Mouse (Mus musculus) kidney, postnatal 36 days (tissue): Measurements from ENCODE around the gene Parp8.

Experiments used
- DNase-seq, 2 experiments: peaks; one replicate each; pipeline ENCODE4 v3.0.0; 2021 to 2022; ENCODE audit warnings: mixed read lengths in 2 of 2

Gene Parp8

DNA sequence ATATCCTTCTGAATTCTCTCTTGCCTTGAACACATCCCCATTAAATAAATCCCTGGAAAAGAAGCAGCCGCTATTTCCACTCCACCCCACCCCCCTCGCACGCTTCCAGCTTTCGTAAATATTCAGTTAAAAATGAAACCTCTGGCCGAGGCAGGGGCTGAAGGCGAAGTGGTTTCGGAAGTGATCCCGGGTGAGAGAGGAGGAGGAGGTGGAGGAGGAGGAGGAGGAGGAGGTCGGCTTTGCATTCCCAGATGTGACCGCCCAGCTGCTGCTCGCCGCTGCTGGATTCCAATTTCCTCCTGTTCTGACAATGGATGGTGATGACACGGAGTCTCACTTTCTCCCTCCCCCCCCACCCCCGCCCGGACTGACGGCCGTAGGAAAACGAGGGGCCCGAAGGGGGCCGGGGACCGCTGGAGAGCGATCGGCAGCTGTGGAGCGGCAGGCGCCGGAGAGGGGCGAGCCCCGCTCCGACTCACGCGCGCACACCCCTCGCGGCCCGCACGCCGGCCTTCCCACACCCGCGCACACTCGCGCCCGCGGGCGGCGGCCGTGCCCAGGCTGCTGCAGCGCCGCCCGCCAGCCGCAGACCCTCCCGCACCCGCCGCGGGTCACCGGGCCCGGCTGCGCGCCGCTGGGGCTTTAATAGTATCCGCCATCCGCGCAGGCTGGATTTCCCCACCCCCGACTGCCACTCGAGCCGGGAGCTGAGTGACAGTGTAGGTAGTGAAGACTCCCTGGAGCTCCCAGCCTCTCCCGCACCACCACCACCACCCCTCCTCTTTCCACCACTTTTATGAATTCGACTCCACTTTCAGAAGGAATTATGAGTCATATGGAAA, at the start of gene Parp8:
Gene Parp8, minus strand, starts transcription at position 312 of the 842 bp plus-strand sequence.
- peak; percentile 29 to 66 for DNase-seq

DNA sequence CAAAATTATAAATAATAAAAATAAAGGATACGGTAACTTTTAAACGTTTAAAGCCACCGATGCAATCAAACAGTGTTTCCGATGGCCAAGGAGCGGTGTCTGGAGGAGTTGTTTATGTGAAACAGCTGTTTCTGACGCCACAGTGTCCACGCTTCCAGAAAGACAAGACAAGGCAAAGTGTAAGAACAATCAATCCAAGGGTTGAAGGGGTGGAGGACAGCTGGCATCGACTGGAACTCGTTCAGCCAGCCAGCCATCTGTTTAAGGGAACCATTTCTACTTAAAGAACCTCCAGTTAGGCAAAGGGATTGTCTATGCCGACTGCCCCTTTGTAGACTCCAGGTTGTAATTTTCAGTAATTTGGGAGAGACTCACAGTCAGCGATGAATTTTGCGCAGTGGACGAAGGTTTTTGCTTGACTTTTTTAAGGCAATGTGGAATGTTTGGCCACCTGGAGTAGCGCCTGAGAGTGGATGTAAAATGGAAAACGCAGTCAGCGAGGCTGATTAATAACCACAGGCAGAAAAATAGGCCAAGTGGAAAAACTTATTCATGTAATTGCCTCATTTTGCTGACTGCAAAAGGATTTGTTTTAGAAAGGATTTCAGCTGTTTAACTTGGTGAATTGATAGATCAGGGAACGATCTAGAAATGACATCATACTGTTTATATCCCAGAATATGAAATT, 37.4 kb upstream of the Parp8 start:
- DNase-seq = no peak

DNA sequence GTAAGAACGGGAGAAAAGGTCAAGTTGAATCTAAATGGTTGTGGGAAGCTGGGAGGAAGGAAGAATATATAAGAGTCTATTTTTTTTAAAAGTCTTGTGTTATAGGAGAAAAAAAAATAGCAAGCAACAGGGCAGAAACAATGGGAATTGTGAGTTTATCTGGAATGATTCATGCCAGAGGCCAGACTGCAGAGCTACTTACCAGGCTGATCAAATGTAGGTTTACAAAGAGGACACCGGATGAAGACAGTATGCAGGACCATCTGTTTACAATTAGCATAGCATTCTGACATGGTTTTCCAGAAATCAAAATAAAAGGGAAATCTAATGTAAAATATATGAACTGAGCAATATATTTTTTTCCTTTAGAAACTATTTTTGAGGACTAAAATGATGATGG, 31.1 kb upstream of the Parp8 start:
- no peak for DNase-seq

DNA sequence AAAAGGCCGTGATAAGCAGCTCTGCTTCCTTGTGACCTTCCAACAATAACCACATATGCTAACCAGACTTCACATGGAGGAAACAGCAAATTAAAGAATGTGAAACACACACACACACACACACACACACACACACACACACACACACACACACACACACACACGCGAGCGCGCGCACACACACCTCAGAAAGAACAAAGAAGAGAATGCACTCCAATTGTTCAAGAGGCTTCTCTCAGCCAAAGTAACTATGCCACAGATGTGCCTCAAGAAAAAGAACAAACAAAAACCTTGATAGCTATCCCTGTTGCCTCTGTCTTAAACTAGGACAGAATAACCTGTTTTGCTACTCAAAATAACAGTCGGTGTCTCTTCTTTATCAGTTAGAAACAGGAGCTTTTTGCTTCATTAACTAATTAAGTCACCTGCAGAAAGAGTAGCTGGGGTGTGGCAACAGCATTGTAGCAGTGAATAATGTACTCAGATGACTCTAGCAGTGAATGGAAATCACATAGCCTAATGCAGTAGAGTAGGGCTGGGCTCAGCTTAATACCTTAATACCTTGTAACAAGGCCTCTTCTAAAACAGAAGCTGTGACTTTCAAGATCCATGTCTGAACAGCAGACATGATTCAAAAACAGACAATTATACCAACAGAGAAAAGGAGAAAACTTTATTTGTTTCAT, 29.6 kb upstream of the Parp8 start:
- DNase-seq = no peak

DNA sequence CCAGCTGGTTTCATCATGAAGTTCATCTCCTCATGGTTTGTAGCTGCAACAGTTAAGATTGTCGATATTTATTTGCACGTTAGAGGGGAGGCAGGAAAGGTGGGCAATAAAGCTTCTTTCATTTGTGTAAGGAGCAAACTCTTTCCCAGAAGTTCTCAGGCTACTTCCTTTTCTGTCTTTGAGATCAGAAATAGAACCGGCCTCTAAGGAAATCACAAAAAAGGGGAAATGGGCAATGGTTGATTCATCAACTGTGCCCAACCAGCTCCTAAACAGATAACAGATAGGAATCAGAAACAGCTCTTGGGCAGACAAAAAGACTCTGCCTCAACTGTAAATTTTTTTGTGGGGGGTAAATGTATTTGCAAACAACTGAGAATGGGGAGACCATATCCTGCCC, 27.4 kb upstream of the Parp8 start:
- DNase-seq = no peak

DNA sequence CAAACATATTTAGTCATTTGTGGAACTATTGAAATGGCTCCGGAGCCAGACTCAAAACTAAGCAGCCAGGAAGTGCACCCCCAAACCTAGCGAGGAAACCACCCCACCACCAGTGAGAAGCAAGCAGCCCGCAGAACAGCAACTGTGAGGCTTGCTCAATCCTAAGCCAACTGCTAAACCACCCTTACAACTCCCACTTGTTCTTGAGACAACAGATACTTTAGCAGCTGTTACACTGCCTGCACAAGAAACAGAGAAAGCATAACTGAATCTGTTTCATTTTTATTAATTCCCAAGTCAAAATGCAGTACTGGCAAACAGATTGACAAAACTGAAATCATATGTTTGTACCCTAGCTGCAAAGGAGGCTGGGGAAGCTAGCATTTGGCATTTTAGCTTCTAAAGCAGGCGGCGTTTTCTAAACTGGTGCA, 23.2 kb upstream of the Parp8 start:
- no peak for DNase-seq

DNA sequence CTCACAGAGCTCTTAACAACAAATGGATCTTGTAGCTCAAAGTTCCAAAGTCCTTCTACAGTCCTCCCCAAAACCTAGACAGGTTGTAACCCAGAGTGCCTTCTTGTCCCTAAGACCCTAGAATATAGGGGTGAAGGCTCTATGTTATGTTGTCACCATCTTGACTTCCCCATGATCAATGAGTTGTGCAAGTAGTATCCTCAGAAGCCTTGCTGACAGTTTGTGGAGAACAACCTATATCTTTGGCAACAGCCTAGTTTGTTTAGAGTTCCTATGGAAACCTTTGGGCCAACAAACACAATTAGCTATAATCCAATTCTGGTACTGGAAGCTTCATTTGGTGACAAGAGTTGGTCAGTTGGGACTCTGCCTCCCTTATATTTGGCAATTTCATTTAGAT, 18.2 kb upstream of the Parp8 start:
- DNase-seq = no peak

DNA sequence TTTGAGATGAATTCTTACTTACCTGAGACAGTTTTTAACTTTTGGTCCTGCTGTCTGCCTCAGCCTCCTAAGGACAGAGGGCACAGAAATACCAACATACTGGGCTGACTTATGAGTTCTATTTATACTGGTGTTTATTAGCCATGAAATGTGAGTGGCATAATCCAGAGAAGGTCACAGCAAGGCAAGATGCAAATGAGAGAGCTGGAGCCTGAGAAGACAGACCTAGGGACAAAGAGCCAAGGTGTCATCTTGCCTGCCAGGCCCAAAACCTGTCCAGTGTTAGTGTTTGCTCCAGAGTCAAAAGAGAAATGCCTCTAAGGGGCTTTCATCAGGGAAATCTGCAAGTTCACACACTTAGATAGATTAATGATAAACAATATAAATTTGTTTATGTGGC, 15.7 kb upstream of the Parp8 start:
- DNase-seq = no peak

DNA sequence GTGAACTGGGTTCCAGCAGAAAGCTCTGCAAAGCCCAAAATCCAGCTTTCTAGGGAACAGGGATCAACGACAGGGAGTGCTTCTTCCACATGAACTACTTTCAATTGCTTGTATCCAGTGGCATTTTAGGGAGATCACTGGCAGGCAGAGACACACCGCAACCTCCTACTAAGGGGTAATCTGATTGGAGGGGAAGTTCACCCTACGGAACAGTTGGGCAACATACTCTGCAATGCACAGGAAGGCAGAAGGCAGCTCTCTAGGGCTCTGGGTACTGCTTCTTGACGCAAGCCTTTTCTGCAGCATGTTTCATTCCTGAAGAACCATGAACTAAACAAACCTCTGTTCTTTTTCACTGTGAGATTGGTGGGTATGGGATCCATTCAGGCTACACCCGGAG, 10.9 kb upstream of the Parp8 start:
- no peak for DNase-seq

DNA sequence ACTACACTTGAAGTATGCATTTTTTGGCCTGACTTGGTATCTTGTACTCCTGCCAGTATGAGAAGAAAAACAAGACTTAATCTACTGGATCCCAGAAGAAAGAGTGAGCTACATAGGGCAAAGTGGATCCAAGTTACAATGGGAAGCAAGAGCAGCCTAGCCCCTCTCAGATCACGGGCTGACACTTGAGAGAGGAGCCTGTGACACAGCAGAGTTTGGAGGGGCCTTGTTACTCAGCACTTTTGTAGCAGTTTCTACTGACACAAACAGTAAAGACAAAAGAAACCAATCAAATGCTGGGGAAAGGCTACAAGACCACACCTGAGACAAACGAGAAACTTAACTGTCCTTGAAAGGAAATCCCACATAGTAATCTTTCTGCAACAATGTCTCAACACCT, 9.8 kb upstream of the Parp8 start:
- no peak for DNase-seq

DNA sequence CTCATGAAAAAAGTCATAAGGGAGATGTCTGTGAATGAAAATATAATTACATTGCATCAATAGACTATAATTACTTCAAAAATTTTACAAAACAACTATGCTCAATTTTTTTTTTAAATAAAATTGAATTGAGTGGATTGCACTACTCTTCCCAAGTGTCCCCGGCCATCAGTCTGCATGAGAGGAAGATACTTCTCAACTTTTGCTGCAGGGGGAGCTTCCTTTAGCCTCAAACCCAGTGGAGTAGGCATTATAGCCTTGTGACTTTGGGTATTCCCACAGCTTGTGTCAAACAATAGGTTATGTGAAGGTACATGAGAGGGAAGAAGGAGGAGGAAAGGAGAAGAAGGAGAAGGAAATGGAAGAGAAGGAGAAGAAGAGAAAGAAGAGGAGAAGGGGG, 9.3 kb upstream of the Parp8 start:
- no peak for DNase-seq

DNA sequence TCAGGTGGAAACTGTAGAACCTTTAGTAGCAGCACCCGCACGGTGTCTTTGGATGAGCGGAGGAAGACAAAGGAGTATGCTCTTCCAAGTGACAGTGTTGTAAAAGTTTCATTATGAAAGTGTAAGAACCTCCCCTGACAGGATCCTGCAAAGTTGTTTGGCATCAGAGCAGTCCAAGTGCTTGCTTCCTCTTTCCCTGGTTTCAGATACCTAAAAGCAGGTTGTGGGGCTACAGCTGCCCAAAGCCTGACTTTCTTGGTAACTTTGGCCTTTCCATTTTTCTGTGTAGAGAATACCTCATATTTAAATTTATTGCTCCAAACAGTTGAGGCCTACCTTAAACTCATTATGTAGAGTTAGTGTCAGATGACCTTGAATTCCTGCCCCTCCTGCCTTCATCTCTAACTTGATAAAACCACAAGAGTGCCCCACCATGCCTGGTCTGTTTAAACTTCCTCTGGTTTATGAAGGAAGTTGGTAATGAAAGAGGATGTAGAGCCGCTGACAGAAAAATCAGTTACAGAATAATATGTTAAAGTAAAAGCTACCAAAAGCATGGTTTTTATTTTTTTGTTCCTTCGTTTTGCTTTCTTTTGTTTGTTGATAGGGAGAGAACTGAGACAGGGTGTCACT, 8.5 kb upstream of the Parp8 start:
- no peak for DNase-seq

DNA sequence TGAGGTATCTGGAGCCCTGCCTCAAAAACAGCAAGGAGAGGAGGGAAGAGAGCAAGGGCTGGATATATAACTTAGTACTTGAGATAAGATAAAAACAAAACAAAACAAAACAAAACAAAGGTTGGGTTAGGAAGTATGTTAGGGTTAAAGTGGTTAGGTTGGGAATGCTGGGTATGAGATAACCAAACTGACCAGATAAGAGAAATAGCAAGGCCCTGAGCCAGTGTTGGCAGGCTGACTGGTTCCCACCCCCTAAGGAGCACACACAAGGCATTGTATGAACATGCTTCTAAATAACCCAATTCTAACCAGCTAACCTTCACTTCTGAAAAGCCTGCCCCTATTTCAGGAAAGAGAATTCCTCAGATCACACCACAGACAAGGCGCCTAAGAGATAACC, 7.1 kb upstream of the Parp8 start:
- no peak for DNase-seq

DNA sequence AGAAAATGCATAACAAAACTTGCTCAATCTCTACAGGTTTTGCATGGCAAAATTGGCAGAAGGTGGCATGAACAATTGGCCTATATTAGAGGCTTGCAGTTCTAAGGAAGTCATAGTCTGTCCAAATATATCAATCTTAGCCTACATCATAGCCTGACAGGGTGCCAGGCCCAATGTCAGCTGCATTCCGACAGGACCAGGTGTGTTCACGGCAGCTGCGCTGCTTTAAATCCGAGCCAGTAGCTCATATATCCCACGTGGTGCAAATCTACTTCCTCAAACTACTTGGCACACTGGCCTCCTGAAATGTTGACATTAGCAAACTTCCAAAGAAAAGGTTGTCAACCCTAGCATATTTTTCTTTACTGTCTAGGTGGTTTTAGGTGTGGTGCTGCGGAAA, 6.2 kb upstream of the Parp8 start:
- no peak for DNase-seq

DNA sequence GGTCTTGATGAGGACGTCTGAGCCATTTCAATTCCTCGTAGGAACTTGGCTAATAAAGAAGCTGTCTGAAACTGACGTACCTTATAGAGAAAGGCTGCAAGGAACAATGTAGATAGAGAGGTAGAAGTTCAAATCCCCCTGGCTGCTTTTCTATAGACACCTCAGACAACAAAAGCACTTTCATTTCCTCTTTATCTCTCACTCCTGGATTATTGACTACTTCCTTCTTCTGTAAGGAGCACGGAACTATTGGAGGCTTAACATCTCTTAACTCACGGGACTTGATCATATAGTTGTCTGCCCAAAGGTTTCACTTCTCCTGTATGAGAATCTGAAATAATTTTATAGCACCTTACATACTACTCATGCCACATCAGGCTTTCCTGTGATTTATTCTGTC, 2.9 kb upstream of the Parp8 start:
- DNase-seq = no peak

DNA sequence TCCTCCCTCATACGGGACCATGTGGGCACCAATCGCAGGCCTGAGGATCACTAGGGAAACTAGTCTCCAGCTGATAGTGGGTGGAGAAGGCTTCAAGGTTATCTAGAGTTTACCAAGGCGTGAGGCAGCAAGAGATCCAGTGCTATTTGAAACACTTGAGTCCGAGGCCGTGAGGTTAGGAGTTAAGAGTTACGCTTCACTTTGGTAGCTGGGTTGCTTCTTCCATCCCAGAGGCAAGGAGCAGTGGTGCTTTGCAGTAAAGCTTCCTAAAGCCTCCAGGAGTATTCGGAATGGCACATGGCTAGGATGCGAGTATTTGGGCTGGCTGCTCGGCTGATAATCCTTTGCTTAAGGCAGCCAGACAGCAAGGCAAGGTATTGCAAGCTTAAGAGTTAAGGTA, 2.0 kb upstream of the Parp8 start:
- no peak for DNase-seq

DNA sequence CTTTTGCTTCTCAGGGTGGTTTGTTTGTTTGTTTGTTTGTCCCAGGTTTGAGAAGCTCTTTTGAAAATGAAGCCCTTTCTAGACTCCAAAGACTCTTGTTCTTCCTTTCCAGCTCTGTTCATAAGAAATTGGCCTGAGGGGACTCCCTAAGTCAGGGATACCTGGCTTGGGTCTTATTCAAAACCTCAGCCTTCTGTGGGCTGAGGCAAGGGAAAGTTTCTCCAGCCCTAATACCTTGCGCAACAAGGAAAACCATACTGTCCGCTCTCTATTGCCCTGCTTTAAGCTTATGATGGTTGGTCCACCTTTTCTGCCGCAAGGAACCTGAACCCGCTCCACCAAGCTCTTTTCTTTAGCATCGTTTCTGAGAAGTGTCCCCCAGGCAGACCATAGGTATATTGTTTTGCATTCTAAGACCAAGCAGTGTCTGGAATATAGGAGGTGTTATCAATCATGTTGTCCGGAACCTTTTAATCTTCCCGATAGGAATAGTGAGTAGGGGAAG, 991 bp upstream of the Parp8 start:
- DNase-seq = no peak

DNA sequence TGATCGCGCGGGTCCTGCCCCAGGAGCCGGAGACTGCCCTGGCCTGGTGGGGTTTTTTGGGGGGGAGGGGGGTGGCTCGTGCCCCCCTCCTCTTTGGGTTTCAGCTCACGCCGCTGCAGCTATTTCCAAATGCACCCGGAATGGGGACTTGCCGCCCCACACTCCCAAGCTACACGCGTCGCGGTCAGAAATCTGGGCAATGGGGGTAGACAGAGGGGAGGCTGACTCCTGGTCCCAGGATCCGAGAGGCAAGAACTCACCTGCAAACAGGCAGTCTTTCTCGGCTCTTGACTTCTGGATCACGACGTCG, 466 bp downstream of the Parp8 start:
- no peak for DNase-seq

DNA sequence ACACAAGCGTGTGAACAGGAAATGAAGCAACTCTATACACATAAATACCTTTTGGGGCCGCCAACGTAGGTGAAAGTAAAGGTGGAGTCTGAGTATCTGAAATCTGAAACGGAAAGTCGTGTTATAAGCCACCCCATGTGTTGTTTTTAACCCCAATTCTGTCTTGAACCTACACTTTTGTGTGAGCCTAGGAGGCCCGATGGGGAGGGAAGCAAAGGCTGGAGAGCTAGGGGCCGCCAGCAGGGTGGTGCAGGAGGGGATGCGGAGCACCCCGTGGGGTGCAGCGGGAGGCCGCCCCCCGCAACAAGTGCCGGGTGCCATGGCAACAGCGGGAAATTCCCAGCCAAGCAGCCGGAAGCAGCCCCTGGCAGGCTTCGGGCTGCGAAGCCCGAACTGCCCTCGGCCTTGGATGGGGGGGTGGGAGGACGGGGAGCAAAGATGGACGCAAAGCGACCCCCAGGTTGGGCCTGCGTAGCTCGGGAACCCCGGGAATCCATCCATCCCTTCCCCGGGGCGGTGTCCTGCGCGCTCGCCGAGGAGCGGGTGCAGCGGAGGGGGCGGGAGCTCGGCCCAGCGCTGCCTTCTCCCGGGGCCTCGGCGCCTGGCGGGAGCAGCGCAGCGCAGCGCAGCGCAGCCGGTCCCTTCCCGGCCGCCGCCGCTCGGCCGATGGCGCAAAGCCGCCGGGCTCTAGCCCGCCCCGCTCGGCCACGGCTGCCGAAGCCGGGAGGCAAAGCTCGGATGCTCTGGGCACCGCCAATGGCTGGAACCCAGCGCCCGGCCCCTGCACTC, 1.0 kb downstream of the Parp8 start:
- peak; percentile 35 to 75 for DNase-seq

DNA sequence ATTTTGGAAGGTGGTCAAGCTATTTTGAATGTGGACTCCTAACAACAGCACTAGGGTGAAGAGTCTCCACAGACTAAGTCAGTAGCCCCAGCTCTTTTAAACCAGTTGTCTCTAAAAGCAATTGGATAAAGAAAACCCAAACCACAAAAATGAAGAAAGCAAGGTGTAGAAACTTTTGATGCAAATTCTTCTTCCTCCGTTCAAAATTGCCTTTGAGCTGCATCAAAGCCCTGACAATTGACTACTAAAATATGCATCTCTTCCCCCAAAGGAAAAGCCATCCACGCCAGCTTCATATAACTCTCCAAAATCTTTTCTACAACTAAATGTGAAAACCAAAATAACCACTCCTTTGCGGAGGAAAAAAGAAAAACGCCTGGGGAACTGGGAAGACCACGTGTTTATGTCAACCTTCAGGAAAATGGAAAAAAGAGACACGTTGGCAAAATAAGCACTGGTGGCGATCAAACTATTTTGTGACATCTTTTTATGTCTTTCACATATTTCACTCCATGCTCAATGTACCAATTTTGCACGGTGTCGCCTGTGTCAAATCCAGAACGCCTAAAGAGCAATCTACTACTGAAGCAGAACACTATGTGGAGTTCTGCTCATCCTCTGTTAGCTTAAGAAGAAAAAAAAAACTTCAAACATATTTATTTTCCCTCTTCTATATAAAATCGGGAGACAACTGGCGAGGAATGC, 1.8 kb downstream of the Parp8 start:
- no peak for DNase-seq

DNA sequence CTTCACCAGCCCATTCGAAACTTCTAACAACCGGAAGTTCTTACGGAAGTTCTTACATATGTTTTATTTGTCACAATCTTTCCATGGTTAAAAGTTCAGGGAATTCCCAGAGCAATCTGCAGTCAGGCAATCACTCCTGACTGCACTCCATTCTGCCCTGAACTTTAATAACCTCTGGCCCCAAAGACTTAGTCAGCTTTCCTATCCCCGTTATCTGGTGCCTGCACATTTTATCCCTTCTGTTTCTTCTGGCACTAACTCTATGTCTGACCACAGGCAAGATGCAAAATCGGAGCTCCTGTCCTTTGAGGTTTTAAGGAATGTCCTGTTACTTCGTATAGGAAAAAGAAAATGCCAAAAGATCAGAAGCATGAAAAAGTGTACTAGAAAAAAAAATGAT, 4.7 kb downstream of the Parp8 start:
- no peak for DNase-seq

DNA sequence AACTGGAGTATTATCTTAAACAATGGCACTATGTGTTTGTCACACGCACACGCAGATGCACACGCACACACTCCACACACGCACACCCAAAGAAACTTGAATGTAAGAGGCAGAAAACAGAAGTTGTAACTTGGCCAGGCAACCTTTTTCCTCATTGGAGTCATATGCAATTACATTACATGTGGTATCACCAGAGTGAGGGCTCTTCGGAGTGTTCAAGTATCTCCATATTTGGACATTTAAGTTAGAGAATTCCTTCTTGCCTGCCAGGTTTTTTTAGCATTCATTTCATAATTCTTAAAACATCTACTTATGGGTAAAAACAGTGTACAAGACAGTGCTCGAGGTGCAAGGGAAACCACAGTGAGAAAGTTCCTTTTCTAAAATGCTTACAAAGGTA, 6.7 kb downstream of the Parp8 start:
- no peak for DNase-seq
